Mouse (Mus musculus): ENCODE results near the gene Adora3. TPM values are rescaled to one million over a fixed set of nuclear protein-coding genes. Genes with fewer than 3 reads are reported as not detected.
A peak's percentile ranks its signal among the peaks of the same experiment; 100 is the strongest.

The Adora3 gene
- total RNA-seq, 2 experiments from 2014 or later = 0.82 to 1.2 TPM

DNA sequence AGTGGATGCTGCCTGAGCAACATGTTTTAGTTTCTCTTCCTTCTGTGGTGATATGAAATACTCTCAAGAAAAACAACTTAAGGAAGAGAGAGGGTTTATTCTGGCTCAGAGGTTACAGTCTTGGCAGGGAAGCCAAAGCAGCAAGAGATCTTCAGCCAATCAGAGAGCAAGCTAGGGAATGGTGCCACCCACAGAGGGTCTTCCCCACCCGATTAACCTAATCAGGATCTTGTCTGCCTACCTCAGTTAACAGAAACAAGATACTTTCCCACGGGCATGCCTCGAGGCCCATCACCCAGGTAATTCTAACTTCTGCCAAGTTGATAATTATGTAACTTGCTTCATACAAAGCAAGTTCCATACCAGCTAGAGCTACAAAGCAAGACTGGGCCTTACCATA, 9.8 kb downstream of the Adora3 start:
- TF ChIP-seq CTCF (conservative IDR thresholded peaks at IDR 0.05) = no peak
- Histone ChIP-seq H3K4me3 (no peak overlapping the region), H3K27ac (no peak overlapping the region)
- DNase-seq (ENCODE audit: low spot score in 2 of 2) = no peak

DNA sequence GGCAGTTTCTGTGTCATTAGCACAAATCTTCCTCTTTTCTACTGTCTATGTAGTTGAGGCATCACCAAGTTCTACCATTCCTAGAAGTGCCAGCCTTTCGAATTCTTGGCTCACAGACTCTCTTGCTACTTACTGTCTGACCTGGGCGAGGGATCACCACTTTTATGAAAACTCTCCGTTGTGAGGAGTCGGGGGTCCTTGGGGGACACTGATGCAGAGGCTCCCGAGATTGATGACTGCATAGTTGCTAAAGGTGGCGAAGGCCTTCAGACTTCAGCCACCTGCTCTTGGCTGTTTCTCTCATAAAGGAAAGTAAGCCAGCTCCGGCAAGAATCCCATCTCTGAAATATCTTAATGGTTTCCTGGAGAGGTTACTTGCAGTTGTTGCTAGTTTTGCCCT, 11.4 kb downstream of the Adora3 start:
- TF ChIP-seq CTCF (conservative IDR thresholded peaks at IDR 0.05) = no peak
- no peak for DNase-seq (ENCODE audit: low spot score in 2 of 2)
- Histone ChIP-seq H3K4me3 (no peak overlapping the region), H3K27ac (no peak overlapping the region)

DNA sequence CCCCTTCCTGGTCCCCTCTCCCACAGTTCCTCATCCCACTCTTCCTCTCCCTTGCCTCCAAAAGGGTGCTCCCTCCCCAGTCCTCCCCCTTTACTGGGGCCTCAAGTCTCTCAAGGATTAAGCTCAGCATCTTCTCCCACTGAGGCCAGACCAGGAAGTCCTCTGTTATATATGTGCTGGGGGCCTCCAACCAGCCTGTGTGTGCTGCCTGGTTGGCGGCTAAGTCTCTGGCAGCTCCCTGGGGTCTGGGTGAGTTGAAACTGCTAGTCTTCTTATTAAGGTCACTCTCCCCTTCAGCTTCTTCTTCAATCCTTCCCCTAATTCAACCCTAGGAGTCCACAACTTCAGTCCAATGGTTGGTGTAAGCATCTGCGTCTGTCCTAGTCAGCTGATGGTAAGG, 12.5 kb downstream of the Adora3 start:
- no peak overlapping the region for H3K4me3 ChIP-seq
- DNase-seq (ENCODE audit: low spot score in 2 of 2) = no peak

DNA sequence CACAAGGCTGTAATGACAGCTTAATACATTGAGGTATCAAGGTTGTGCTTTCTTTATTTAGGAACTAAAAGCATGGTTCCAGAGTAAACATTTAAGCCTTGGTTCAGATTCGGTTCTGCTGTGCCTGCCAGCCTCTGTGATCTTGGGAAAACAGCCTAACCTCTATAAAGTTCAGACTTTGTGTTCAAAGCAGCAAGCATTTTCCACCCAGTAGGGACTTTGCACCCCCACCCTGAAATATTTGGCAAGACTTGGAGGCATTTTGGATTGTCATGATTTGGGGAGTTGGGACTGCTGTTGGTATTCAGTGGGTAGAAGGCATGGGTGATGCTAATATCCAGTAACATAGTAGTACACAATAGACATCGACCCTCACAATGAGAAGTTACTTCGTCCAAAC, 18.3 kb downstream of the Adora3 start:
- no peak overlapping the region for H3K4me3 ChIP-seq
- DNase-seq (ENCODE audit: low spot score in 2 of 2) = no peak
- no peak overlapping the region for H3K27ac ChIP-seq
- TF ChIP-seq CTCF (conservative IDR thresholded peaks at IDR 0.05) = no peak

More for the DNA sequence above, 12.5 kb downstream of the Adora3 start:
- H3K27ac ChIP-seq = no peak overlapping the region
- no peak for TF ChIP-seq CTCF (conservative IDR thresholded peaks at IDR 0.05)

DNA sequence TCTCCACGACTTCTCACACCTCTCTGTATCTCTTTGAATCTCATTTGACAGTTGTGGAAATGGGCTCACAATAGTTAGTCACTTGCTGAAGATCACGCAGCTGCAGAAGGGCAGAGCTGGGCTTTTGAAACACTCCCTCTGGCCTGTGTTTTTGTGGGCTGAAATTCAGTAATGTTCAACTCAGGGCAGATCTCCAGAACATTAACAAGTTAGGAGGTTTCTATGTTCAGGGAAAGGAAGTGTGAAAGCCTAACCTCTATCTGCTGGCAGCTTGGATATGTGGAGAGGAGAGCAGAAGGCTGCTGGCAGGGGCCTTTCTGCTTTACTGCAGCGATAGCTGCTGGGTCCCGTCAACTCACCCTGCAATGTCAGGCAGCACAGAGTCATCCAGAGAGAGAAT, 19.6 kb downstream of the Adora3 start:
- peak overlapping the region; percentile 51; the same call in 1 of the 2 replicates for H3K27ac ChIP-seq
- H3K4me3 ChIP-seq = no peak overlapping the region
- no peak for DNase-seq (ENCODE audit: low spot score in 2 of 2)
- no peak for TF ChIP-seq CTCF (conservative IDR thresholded peaks at IDR 0.05)

DNA sequence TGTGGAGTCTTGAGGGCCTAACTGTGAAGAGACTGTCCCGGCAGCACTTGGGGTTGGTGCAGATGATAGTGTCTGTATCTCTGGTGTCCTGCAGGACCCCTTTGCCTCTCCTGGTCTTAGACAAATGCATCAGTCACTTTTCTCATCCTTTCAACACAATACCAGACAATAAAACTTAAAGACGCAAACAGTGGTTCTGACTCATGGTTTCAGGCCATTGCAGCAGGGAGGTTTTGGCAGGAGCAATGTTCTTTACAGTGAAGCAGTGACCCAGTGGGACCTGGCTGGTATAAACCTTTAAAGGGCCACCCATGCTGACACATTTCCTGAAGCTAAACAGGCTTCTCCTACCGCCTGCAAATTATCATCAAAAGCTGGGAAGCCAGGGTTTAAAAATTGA, 20.5 kb downstream of the Adora3 start:
- H3K4me3 ChIP-seq = no peak overlapping the region

DNA sequence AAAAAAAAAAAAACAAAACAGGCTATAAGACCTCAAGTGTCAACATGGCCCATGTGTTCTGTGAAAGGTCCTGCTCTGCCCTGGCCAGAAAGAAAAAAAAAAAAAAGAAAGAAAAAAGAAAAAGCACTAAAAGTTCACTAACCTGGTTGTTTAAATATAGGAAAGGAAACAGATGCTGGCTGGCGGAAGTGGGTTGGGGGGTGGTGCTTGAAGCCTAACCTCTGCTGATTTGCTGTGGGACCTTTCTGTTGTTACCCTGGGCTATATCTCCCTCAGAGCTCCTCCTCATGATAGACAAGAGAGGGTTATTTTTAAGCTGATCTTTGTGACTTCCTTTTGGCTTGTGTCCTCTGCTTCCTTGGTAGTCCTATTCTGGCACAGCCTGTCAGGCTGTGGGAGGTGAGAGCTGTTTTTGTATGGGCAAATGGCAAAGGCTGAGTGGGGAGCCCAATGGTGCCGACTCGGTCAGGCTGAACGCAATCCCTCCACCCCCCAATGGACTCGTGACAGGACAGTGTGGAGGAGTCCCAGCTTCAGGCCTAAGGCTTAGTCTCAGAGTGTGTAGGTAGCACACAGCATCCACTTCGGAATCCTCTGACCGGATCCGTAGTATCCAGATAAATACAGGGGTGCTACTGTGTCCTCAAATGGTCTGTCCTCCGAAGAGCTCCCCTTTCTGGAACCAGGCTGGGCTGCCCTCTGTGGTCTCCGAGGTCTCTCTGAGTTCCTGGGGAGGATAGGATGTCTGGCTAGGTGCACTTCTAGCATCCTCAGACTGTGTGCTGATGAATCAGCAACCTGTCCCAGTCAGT, 21.3 kb downstream of the Adora3 start:
- peak overlapping the region; percentile 77 for H3K27ac ChIP-seq
- DNase-seq (ENCODE audit: low spot score in 2 of 2) = no peak
- no peak for TF ChIP-seq CTCF (conservative IDR thresholded peaks at IDR 0.05)

More for the DNA sequence above, 20.5 kb downstream of the Adora3 start:
- no peak for DNase-seq (ENCODE audit: low spot score in 2 of 2)
- TF ChIP-seq CTCF (conservative IDR thresholded peaks at IDR 0.05) = no peak
- H3K27ac ChIP-seq = peak overlapping the region; percentile 77; the same call in 1 of the 2 replicates

DNA sequence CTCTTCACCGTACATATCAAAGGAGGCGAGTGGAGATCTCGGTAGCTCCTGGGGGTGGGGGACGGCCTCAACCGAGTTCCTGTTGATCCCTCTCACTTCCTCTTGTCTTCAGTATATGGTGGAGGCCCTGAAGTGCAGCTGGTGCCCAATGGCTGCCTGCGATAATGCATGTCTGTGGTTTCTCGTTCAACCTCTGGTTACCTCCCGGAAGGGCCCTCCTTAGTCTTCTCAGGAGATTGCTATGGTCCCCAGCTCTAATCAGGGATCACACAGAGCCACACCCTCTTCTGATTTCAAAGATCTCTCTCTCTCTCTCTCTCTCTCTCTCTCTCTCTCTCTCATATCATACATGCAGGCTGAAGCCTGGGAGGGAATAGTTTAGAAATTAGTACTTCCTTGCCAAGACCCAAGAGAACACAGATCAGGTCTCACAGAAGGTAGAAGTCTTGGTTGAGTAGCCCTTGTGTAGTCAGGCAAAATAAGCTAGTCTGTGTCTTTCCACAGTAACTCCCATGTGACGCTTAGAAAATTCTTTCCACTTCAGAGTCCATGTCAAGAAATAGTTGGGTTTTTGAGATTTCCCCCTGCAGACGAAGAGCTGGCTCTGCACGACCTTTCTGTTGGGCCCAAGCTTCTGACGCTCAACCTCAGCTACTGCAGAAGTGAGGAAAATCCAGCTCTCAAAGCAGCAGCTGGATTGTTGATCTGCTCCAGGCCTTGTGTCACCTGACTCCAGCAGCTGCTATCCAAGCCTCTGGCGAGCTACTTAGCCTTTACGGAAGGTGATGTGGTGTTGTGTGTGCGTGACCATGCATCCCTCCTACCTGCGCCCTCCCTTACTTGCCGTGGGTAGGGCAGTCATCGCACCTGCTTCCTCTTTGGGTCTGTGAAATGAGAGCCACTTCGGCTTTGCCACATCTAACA, 22.2 kb downstream of the Adora3 start:
- no peak for TF ChIP-seq CTCF (conservative IDR thresholded peaks at IDR 0.05)
- DNase-seq (ENCODE audit: low spot score in 2 of 2) = no peak
- no peak overlapping the region for H3K4me3 ChIP-seq
- H3K27ac ChIP-seq = peak overlapping the region; percentile 77; the same call in 1 of the 2 replicates

More for the DNA sequence above, 21.3 kb downstream of the Adora3 start:
- H3K4me3 ChIP-seq = no peak overlapping the region

DNA sequence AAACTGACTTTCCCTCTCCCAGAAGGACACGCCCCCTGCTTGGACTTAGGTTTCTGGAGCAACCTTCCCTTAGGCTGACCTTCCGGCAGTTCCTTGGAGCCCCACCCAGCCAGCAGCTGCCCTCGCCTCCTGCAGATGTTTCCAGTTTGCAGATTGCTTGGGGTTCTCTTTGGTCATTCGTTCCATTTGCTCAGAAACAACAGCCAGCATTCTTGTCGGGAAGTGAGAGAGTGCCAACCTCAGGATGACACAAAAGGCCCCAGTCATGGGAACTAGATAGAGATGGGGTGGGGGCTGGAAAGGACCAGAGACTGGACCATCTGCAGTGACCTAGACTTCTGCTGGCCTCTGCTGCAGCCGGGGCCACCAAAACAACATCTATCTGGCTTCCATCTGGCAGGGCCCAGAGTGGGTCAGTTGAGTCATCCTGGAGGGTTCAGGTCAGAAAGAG, 23.3 kb downstream of the Adora3 start:
- H3K4me3 ChIP-seq = no peak overlapping the region
- H3K27ac ChIP-seq = peak overlapping the region; percentile 59
- TF ChIP-seq CTCF (conservative IDR thresholded peaks at IDR 0.05) = no peak
- no peak for DNase-seq (ENCODE audit: low spot score in 2 of 2)

DNA sequence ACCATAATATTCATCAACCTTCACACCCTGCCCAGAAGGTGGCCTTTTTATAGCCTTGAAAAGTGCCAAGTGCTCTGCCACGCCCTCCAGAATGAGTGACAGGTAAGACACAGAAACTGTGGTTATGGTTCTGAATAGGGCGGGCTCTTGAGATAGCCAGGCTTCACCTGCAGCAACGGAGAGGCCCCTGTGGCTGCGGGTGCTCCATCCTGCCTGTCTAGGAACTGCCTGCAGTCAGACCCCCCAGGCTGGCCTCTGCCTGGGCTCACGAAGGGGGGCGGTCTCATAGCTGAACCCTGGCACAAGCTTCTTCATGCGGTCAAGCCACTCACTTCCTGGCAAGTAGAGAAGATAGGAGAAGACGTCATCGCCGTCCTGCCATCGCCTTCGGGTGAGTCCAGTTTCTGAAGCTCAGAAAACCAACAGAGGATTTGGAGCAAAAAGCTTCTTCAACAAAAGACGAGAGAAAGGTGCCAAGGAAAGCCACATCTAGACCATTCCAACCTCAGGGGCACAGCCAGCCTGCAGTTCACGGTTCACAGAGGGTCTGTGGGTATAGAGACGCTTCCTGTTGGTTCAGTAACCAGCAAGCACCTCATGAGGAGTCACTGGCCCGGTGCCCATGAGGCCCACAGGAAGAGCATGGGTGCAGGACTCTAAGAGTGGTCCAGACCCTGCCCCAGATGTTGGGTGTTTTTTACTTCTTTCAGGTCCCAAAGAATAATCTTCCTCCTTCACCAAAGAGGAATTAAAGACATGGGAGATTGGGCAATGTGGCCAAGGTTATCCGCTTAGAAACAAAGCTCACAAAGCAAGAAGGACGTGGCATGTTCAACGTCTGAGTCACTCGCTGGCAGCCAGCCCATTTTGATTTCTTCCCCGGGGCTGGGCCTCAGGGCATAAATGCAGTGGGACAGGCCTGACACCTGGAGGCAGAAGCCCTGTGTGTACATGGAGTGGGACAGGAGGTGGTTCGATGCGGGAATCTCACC, 24.2 kb downstream of the Adora3 start:
- no peak overlapping the region for H3K4me3 ChIP-seq
- DNase-seq (ENCODE audit: low spot score in 2 of 2) = peak in 1 of 2 experiments; percentile 62
- TF ChIP-seq CTCF (conservative IDR thresholded peaks at IDR 0.05) = peak; percentile 73
- peak overlapping the region; percentile 59 for H3K27ac ChIP-seq

DNA sequence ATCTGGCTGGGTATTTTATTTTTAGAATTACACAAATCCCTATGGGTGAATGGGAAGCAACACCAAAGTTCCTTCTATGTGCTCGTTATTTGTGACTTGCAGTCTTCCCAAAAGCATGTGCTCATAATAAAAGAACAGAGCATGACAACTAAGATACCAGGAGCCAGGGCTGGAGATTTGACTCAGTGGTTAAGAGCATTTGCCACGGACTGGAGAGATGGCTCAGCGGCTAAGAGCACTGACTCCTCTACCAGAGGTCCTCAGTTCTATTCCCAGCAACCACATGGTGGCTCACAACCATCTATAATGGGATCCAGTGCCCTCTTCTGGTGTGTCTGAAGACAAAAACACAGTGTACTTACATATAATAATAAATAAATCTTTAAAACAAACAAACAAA, 26.2 kb downstream of the Adora3 start:
- H3K27ac ChIP-seq = no peak overlapping the region
- no peak overlapping the region for H3K4me3 ChIP-seq

DNA sequence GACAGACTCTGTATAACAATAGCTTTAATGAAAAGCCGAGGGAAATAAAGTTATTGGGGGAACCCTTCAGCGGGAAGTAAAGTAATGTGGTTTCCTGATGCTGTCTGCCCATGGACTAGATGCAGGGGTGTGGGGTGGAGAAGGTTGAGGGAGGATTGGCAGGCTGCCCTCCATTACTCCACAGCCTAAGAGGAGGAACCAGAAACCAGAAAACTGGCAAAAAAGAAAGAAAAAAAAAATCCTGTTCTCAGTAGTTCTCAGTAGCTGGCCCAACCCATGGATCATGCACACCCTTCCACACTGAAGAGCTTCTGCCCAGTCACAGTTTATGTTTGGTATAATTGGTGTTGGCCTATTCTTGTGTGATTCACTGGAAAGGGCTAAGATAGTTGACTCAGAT, 27.7 kb downstream of the Adora3 start:
- no peak for DNase-seq (ENCODE audit: low spot score in 2 of 2)

More for the DNA sequence above, 26.2 kb downstream of the Adora3 start:
- no peak for DNase-seq (ENCODE audit: low spot score in 2 of 2)
- TF ChIP-seq CTCF (conservative IDR thresholded peaks at IDR 0.05) = no peak

More for the DNA sequence above, 27.7 kb downstream of the Adora3 start:
- TF ChIP-seq CTCF (conservative IDR thresholded peaks at IDR 0.05) = no peak
- Histone ChIP-seq H3K27ac (no peak overlapping the region), H3K4me3 (no peak overlapping the region)

All from layer of hippocampus, adult 2 months (tissue).